Mouse (Mus musculus): Measurements from ENCODE around the gene Tspear.

Tspear gene

DNA sequence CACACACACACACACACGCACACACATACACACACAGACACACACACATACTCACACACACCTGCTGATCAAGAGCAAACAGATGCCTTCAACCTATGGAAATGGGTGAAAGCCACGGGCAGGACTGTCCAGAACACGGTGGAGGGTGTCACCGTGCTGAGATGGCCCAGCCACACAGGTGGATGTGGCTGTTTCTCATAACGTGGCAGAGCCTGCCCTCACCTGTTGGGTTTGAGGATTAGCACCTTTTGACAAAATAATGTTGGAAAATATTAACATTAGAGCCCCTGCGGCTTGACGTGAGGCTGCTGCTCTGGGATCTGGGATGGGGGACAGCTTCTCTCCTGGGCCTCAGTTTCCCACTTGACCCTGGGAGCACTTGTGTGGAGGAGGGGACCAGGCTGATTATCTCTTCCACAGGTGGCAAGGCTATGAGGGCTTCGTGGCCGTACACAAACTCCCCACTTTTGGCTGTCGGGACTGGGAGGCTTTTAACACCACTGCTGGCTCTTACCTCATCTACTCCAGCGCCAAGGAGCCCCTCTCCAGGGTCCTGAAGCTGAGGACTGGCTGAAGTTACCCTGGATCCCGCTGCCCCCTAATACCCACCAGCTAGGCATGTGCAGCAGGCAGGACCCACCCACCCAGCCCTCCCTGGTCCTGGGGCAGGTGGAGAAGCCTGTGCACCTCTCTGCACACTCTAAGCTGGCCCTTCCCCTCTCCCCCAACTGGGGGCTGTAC, 199.8 kb downstream of the Tspear start:
- no peak for DNase-seq

DNA sequence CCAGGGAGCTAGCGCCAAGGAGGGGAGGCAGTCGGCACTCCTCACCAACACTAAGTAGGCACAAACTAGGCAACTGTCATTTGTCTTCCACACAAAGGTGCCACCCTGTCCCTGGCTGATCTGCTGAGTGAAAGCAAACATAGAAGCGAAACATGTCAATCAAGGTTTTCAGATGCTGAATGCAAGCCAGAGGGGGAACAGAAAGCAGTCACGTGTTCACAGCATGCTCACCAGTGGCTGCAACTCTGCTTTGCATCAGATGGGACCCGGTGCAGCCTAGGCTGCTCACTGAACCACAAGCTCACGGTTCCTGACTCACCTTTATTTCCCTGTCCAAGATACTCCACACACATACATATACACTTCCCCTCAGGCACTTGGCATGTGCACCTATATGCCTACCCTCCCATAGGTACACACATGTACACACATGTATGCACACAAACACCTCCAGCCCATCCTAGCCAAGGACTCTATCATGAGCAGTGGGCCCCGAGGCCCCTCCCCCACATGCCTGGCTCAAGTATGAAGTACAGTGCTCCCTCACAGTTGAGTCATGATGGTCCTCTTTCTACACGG, 204.7 kb downstream of the Tspear start:
- no peak for DNase-seq

DNA sequence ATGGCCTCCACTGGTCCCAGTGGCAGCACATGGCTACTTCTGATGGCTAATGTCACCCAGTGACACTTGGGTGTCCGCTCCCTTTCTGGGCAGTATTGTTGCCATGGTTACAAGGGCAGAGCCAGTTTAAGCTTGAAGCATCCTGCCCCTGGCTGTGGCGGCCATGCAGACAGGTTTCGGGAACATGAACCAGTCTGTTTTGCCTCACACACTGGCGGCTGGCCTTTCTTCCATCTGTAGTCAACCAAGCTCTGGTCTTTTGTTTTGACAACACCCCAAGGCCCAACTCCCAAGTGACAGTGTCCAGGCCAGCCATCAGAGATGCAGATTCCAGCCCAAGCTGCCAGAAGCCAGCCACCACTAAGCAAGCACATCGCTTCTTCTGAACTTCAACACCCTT, 209.2 kb downstream of the Tspear start:
- no peak for DNase-seq

DNA sequence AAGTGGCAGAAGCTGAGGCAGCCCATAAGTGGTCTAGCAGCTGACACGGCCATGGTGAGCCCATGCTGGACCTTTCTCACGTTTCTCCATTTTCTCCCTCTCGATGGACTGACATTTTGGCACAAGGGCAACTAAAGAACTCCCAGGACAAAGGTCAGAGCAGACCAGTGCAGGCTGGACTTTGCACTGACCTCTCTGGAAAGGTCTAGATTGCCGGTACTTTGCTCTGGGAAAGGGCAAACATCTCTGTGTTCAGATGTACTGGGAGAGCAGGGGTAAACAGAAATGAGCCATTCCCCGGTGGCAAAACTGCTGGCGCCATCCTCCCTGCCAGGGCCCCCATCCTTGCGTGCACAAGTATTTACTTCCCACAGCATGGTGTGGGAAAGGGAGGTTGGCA, 213.8 kb downstream of the Tspear start:
- DNase-seq, result no peak

DNA sequence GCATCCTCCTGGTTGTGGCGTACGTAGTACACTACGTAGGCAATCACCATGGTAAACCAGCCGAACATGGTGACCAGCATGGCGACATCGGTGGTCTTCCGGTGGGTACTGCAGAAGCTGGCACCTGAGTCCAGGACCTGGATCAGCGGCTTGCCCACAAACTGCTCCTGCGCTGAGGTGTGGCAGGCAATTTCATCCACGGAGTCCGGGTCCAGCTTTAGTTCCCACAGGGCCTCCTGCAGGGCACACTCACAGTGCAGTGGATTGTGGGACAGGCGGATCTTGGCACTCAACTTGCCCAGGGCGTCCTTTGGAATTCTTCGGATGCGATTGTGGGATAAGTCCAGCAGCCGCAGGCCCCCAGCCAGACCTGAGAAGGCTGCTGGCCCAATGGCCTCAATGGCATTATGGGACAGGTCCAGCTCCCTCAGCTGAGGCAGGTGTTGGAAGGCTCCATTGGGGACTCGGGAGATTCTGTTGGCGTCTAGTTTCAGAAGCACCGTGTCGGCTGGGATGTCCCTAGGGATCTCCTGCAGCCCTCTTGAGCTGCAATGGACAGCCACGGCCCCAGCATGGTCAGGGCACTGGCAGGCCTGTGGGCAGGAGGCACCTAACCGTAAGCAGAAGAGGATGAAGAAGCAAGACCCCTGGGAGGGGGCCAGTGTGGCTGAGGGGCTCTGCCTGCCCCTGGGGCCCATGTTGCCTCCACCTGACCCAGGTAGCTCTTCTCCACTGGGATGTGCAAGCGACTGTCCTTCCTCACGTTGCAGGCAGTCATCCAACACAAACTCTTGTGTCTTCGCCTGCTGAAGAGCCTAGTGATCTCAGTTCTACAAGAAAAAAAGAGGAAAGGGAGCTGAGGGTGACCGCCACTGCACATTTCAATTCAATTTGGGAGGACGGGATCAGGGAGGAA, 214.8 kb downstream of the Tspear start:
- no peak for DNase-seq

DNA sequence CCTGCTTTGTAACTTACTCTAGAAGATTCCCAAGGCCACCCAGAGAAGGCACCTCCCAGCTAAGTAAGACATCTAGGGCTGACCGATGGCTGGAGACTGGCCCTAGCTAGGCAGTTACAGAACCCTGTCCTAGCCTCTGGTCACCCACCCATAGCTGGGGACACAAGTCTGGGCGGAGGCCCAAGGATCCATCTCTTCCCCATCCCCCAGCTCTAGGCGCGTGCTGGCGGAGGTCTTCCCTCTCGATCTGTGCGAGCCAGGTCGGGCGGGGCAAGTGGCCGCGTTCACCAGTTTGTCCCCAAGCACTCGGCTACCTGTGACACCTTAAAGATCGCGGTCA, 215.5 kb downstream of the Tspear start:
- DNase-seq, result peak; percentile 39

DNA sequence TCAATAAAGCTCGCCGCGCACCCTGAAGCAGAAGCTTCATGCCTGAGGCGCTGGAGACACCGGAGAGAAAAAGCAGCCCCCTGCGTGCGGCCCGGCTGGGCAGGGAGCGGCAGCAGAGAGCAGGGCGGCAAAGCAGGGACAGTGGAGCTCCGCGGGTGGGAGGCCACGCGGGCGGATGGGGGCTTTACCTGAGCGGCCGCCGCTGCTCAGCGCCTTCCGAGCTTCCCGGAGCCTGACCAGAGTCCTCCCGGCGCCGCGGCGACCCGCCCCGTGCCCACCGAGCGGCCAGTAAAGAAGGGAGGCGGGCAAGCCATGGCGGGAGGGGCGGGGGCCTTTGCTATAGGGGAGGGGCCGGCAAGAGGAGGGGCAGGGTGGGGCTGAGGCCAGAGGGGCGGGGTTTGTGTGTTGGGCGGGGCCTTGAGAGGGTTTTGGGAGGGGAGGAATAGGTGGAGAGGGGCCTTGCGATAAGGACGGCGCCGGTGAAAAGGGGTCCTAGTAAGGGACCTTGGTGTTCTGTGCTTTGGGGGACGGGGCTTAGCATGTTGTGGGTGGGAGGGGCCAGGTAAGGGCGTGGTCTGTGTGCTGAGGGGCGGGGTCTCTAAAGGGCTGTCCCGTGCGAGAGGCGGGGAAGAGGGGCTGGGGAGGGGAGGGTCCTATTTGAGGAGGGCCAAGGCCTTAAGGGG, 216.0 kb downstream of the Tspear start, which contains the start of gene Lrrc3:
TSS of gene Lrrc3 (minus strand) at position 326 of the 683 bp plus-strand sequence.
- DNase-seq, result peak; percentile 39

DNA sequence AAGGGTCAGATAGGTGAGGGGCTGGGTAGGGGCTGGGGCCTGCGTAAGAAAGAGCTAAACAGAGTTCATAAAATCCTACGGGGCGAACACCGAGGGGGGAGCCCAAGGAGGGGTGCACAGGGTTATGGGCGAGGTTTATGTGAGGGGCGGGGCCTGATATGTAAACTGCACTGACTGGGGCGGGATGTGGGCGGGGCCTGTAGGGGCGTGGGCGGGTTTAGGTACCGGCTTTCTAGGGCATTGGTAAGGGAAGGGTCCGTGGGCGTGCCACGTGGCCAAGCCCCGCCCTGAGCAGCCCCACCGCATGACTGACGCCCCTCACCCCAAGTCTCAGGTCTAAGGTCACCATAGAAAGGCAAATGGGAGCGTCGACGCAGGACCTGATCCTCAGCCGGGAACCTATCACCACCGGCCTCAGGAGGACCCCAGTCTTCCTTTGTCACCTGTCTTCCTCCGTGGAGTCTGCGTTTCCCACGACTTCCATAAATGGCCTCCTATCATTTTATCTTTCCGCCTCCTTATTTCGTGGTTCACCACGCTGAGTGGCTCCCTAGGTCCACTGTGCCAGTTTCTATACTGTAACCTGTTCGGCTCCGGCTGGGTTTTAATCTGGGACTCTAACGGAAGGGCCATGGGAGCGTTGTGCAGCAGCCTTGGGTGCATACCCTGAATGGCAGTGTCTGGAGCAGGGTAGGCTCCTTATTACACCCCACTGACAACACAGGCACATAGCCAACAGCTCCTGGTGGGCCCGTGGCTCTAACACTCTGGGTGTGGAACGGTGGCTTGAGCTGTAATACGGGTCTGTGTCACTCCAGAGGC, 216.7 kb downstream of the Tspear start:
- DNase-seq, result peak; percentile 38

DNA sequence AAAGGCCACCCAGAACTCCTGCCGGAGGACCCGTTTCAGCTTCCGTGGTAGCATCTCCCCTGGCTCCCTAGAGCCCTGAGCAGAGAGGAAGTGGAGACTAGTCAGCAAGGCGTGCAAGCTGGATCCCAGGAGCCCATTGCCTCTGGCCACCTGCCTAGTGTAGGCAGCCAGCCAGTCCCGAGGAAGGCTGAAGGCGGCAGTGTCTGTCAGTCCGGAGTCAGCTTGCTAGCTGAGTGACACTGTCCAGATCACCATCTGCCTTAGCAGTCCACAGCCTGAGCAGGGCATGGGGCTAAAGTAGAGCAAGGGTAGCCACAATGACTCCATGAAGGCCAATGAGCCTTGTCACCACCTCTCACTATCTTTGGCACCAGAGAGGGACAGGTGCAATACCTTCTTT, 226.2 kb downstream of the Tspear start:
- DNase-seq, result no peak

DNA sequence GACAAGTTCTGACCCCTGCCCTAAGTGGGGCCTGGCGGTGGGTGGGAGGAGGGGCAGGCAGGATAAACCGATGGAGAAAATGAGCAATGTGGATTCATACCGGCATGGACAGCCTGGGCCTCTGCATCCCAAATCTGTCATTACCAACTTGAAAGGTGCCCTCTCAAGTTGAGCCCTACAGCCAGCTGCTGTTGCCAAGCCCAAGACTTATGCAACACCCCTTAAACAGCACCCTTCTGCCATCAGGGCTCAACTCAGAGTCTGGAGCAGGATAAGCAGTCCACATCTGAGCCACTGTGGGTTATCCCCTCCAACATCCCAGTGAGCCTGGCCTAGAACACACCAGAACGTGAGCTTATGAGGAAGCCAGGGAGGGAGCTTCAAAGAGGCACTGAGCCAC, 226.9 kb downstream of the Tspear start:
- DNase-seq, result no peak

DNA sequence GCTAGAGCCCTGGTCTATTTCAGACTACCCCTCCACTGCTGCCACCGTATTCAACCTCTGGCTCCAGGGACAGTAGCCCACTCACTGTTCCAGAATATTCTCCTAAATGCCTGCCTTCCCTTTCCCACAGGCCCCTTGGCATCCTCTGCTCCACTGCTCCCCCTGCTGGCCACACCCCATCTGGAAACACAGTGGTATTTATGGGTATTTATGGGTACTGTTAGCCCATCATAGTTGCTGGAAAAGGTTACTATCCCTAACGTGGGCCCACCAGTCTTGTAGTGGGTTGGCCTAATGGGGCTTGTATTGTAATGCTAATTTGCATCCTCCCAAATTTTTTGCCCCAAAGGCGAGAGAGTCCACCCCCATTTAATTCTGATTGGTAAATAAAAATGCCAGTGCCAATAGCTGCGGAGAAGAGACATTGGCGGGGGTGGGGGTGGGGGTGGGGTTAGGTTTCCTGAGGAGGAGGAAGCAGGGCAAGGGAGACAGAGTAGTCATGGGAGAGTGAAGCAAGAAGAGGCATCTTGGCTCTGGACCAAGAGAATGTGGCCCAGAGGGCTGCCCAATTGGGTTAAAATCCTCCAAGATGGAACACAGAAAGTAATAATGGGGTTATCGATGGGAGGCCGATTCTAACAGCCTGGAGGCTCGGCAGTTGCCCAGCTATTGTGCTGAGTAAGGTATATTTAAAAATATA, 230.4 kb downstream of the Tspear start:
- peak; percentile 54 for DNase-seq

DNA sequence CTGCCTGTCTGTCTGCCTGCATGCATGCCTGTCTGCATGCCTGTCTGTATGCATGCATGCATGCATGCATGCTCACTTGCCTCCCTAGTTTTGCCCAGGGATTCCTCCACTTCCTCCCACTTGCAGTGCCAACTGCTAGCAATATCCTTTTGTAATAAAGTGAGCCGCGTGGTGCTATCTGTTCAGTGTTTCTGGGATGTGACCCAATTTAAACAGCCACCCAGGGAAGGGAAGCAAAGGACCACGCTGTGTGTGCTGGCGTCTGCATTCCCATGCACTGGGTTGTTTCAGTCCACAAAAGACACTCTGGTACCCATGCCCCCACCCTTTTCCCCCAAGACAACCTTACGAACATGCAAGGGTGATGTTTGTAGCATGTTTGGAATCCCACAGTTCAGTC, 234.6 kb downstream of the Tspear start:
- no peak for DNase-seq

DNA sequence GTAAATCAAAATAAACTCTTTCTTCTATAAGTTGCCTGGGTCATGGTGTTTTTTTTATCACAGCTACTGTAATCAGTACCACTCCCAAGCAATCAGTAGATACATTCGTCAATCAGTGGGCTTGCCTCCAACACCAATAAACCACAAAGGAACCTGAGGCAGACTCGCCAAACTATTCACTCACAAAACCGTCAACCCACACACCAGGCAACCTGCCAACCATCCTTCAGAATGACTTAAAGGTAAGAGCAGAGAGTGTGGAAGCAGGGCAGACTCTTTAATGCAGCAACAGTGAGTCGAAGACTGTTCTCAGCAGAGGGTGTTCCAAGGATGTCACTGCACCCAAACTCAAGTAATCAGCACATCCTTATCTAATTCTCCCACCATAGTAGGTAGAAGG, 236.3 kb downstream of the Tspear start:
- DNase-seq, result no peak

DNA sequence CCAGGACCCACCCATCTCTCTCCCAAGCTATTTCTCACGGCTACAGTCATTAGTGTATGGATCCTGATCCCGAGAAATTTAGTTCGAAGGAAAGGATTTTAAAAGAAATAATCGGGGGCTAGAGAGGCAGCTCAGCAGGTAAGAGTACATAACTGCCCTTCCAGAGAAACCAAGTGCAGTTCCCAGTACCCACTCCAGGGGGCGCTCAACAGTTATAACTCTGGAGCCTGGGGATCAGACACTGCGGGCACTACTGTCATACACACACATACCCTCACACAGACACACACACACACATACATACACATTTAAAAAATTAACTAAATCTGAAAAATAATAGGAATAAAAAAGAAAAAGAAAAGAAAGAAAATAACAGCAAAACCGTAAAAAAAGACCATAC, 239.8 kb downstream of the Tspear start:
- peak; percentile 53 for DNase-seq

DNA sequence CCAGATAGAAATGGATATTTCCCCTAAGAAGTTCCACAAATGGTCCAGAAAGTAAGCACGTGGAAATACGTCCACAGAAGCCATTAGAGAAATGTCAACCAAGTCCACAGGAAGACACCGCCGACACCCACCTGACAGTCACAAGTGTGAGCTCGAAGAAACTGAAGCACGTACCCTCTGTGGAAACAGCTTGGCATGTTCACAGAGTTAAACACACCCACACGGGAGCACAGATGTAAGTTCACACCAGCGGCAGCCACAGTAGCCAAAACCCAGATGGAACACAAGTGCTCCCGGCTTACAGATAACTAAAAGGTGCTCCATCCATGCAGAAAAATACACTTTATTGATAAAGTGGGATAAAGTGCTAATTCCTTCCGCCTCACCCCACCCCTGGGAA, 241.0 kb downstream of the Tspear start:
- DNase-seq, result no peak

Data from cerebellum, adult 9-10 months (tissue).